Mouse (Mus musculus): ENCODE results near the gene Bglap3. TPM values are rescaled to one million over a fixed set of nuclear protein-coding genes. Genes with fewer than 3 reads are reported as not detected.
A peak's percentile ranks its signal among the peaks of the same experiment; 100 is the strongest.

Bglap3 gene
- polyA plus RNA-seq, 1 experiment from 2014 or later: 0.28 TPM

GRCm38 (mm10) chr3:88359584-88359983, 13.0 kb downstream of the Bglap3 start:
- H3K4me1 ChIP-seq (ENCODE audit: control insufficient read depth, insufficient read depth, low read length): no peaks in the 10 kb centered on the region
- H3K27me3 ChIP-seq (ENCODE audit: control insufficient read depth, insufficient read depth, low read length): no peaks in the 10 kb centered on the region; the same call in 1 of the 2 replicates
- no peak overlapping the region for H3K27ac ChIP-seq (ENCODE audit: low read depth, low read length)
- H3K4me2 ChIP-seq (replicated peaks; ENCODE audit: low read depth, low read length): no peak overlapping the region
- no peak overlapping the region for H3K4me3 ChIP-seq (ENCODE audit: low read length)
- H3K9ac ChIP-seq (ENCODE audit: low read depth, low read length): no peak overlapping the region
- peaks cover 78% of the 10 kb centered on the region for H3K36me3 ChIP-seq (ENCODE audit: control insufficient read depth, insufficient read depth, low read length)
- ATAC-seq (ENCODE audit: low FRiP score, low TSS enrichment): no peak
- no peaks in the 10 kb centered on the region for H3K9me3 ChIP-seq (ENCODE audit: control insufficient read depth, low read length)
- 79% methylated on average over 5 of the region's 5 CpGs for WGBS

- WGBS: 93% methylated on average over 8 of the region's 8 CpGs
- Histone ChIP-seq H3K27ac (ENCODE audit: low read depth, low read length) (no peak overlapping the region), H3K4me3 (ENCODE audit: low read length) (no peak overlapping the region), H3K9me3 (ENCODE audit: control insufficient read depth, low read length) (no peaks in the 10 kb centered on the region), H3K9ac (ENCODE audit: low read depth, low read length) (no peak overlapping the region), H3K4me2 (replicated peaks; ENCODE audit: low read depth, low read length) (no peak overlapping the region), H3K27me3 (ENCODE audit: control insufficient read depth, insufficient read depth, low read length) (no peaks in the 10 kb centered on the region), H3K36me3 (ENCODE audit: control insufficient read depth, insufficient read depth, low read length) (peaks cover 98% of the 10 kb centered on the region), H3K4me1 (ENCODE audit: control insufficient read depth, insufficient read depth, low read length) (no peaks in the 10 kb centered on the region)
- no peak for ATAC-seq (ENCODE audit: low FRiP score, low TSS enrichment)
These were observed 18.0 kb downstream of the Bglap3 start for GRCm38 (mm10) chr3:88354396-88355165.

- H3K27me3 ChIP-seq (ENCODE audit: control insufficient read depth, insufficient read depth, low read length): no peaks in the 10 kb centered on the region
- no peak overlapping the region for H3K4me3 ChIP-seq (ENCODE audit: low read length)
- H3K36me3 ChIP-seq (ENCODE audit: control insufficient read depth, insufficient read depth, low read length): peaks cover 98% of the 10 kb centered on the region
- no peak overlapping the region for H3K4me2 ChIP-seq (replicated peaks; ENCODE audit: low read depth, low read length)
- H3K4me1 ChIP-seq (ENCODE audit: control insufficient read depth, insufficient read depth, low read length): no peaks in the 10 kb centered on the region
- 98% methylated on average over 9 of the region's 9 CpGs for WGBS
- H3K9me3 ChIP-seq (ENCODE audit: control insufficient read depth, low read length): no peaks in the 10 kb centered on the region
- no peak overlapping the region for H3K27ac ChIP-seq (ENCODE audit: low read depth, low read length)
- H3K9ac ChIP-seq (ENCODE audit: low read depth, low read length): no peak overlapping the region
- ATAC-seq (ENCODE audit: low FRiP score, low TSS enrichment): no peak
These were observed 19.6 kb downstream of the Bglap3 start for GRCm38 (mm10) chr3:88352907-88353306.

- 90% methylated on average over 13 of the region's 13 CpGs for WGBS
- no peak for ATAC-seq (ENCODE audit: low FRiP score, low TSS enrichment)
- H3K27ac ChIP-seq (ENCODE audit: low read depth, low read length): no peak overlapping the region
- H3K36me3 ChIP-seq (ENCODE audit: control insufficient read depth, insufficient read depth, low read length): peaks cover 98% of the 10 kb centered on the region
- no peaks in the 10 kb centered on the region for H3K9me3 ChIP-seq (ENCODE audit: control insufficient read depth, low read length)
- no peaks in the 10 kb centered on the region for H3K27me3 ChIP-seq (ENCODE audit: control insufficient read depth, insufficient read depth, low read length)
- H3K9ac ChIP-seq (ENCODE audit: low read depth, low read length): no peak overlapping the region
- no peaks in the 10 kb centered on the region for H3K4me1 ChIP-seq (ENCODE audit: control insufficient read depth, insufficient read depth, low read length)
- H3K4me3 ChIP-seq (ENCODE audit: low read length): no peak overlapping the region
- H3K4me2 ChIP-seq (replicated peaks; ENCODE audit: low read depth, low read length): no peak overlapping the region
These were observed 21.8 kb downstream of the Bglap3 start for GRCm38 (mm10) chr3:88350732-88351131.

GRCm38 (mm10) chr3:88339006-88339405, 33.5 kb downstream of the Bglap3 start:
- Histone ChIP-seq H3K9ac (ENCODE audit: low read depth, low read length) (no peak overlapping the region), H3K27ac (ENCODE audit: low read depth, low read length) (no peak overlapping the region), H3K4me3 (ENCODE audit: low read length) (no peak overlapping the region), H3K4me2 (replicated peaks; ENCODE audit: low read depth, low read length) (no peak overlapping the region), H3K36me3 (ENCODE audit: control insufficient read depth, insufficient read depth, low read length) (peaks cover 34% of the 10 kb centered on the region), H3K27me3 (ENCODE audit: control insufficient read depth, insufficient read depth, low read length) (no peaks in the 10 kb centered on the region), H3K9me3 (ENCODE audit: control insufficient read depth, low read length) (no peaks in the 10 kb centered on the region), H3K4me1 (ENCODE audit: control insufficient read depth, insufficient read depth, low read length) (peaks cover 12% of the 10 kb centered on the region)
- WGBS: 73% methylated on average over 3 of the region's 3 CpGs
- no peak for ATAC-seq (ENCODE audit: low FRiP score, low TSS enrichment)

GRCm38 (mm10) chr3:88338316-88338715, 34.2 kb downstream of the Bglap3 start:
- Histone ChIP-seq H3K4me1 (ENCODE audit: control insufficient read depth, insufficient read depth, low read length) (peaks cover 14% of the 10 kb centered on the region), H3K9ac (ENCODE audit: low read depth, low read length) (no peak overlapping the region), H3K36me3 (ENCODE audit: control insufficient read depth, insufficient read depth, low read length) (peaks cover 27% of the 10 kb centered on the region), H3K27ac (ENCODE audit: low read depth, low read length) (no peak overlapping the region), H3K4me2 (replicated peaks; ENCODE audit: low read depth, low read length) (no peak overlapping the region), H3K9me3 (ENCODE audit: control insufficient read depth, low read length) (no peaks in the 10 kb centered on the region), H3K27me3 (ENCODE audit: control insufficient read depth, insufficient read depth, low read length) (no peaks in the 10 kb centered on the region), H3K4me3 (ENCODE audit: low read length) (no peak overlapping the region)
- 92% methylated on average over 7 of the region's 7 CpGs for WGBS
- no peak for ATAC-seq (ENCODE audit: low FRiP score, low TSS enrichment)

GRCm38 (mm10) chr3:88337367-88338020, 35.0 kb downstream of the Bglap3 start:
- peaks cover 19% of the 10 kb centered on the region for H3K36me3 ChIP-seq (ENCODE audit: control insufficient read depth, insufficient read depth, low read length)
- H3K4me3 ChIP-seq (ENCODE audit: low read length): peak overlapping the region; percentile 54
- 77% methylated on average over 11 of the region's 11 CpGs for WGBS
- peaks cover 14% of the 10 kb centered on the region for H3K4me1 ChIP-seq (ENCODE audit: control insufficient read depth, insufficient read depth, low read length)
- H3K27me3 ChIP-seq (ENCODE audit: control insufficient read depth, insufficient read depth, low read length): no peaks in the 10 kb centered on the region
- H3K9ac ChIP-seq (ENCODE audit: low read depth, low read length): peak overlapping the region; percentile 4; the same call in 1 of the 2 replicates
- peak overlapping the region; percentile 50 for H3K4me2 ChIP-seq (replicated peaks; ENCODE audit: low read depth, low read length)
- H3K9me3 ChIP-seq (ENCODE audit: control insufficient read depth, low read length): no peaks in the 10 kb centered on the region
- 0 out of 2 replicates have a peak overlapping the region, but pooled peaks have one; percentile 6 for H3K27ac ChIP-seq (ENCODE audit: low read depth, low read length)
- ATAC-seq (ENCODE audit: low FRiP score, low TSS enrichment): no peak

- Histone ChIP-seq H3K36me3 (ENCODE audit: control insufficient read depth, insufficient read depth, low read length) (peaks cover 8% of the 10 kb centered on the region; the same call in 1 of the 2 replicates), H3K27me3 (ENCODE audit: control insufficient read depth, insufficient read depth, low read length) (no peaks in the 10 kb centered on the region), H3K9me3 (ENCODE audit: control insufficient read depth, low read length) (no peaks in the 10 kb centered on the region), H3K4me1 (ENCODE audit: control insufficient read depth, insufficient read depth, low read length) (peaks cover 14% of the 10 kb centered on the region), H3K9ac (ENCODE audit: low read depth, low read length) (peak within 1 kb of the TSS; percentile 70), H3K27ac (ENCODE audit: low read depth, low read length) (peak within 1 kb of the TSS; percentile 89), H3K4me2 (replicated peaks; ENCODE audit: low read depth, low read length) (peak within 1 kb of the TSS; percentile 50), H3K4me3 (ENCODE audit: low read length) (peak within 1 kb of the TSS; percentile 54)
- WGBS: 2% methylated on average over 59 of the region's 66 CpGs
- ATAC-seq (ENCODE audit: low FRiP score, low TSS enrichment): peak; percentile 95
These were observed 36.2 kb downstream of the Bglap3 start, which contains the start of the genes Tmem79 and Smg5 for GRCm38 (mm10) chr3:88336058-88337013. TSS of gene Tmem79 (minus strand) at chr3:88336148. TSS of gene Smg5 (plus strand) at chr3:88336260.
